Mouse (Mus musculus) forebrain, embryonic 11.5 days (tissue): ENCODE results near the gene Lrp10. TPM values are rescaled to one million over a fixed set of nuclear protein-coding genes. Genes with fewer than 3 reads are reported as not detected.
A peak's percentile ranks its signal among the peaks of the same experiment; 100 is the strongest.

ENCODE experiments used
- ATAC-seq: fragments of 200-750 bp; cut with Nextera tagmentation; replicated peaks from 2 replicates; pipeline ENCODE4 v1.8.0; 2017; ENCODE audit warnings: moderate TSS enrichment; ENCODE audit not compliant: low FRiP score
- DNase-seq: peaks from one replicate; pipeline ENCODE4 v3.0.0-alpha.2; 2017; ENCODE audit warnings: low spot score
- H3K27ac ChIP-seq: fragments of 300-500 bp; sonication (generic); 2 replicates; pipeline ENCODE4 v1.5.1; 2014; ENCODE audit warnings: low read depth, low read length
- H3K27me3 ChIP-seq: fragments of 300-500 bp; sonication (generic); 2 replicates; pipeline ENCODE4 v1.6.1; 2014; ENCODE audit warnings: mild to moderate bottlenecking, low read length, mixed read lengths; ENCODE audit not compliant: control insufficient read depth, insufficient read depth
- H3K36me3 ChIP-seq: fragments of 300-500 bp; sonication (generic); 2 replicates; pipeline ENCODE4 v1.6.1; 2014; ENCODE audit warnings: mild to moderate bottlenecking, low read length, moderate library complexity, mixed read lengths; ENCODE audit not compliant: control insufficient read depth, insufficient read depth
- H3K4me1 ChIP-seq: fragments of 300-500 bp; sonication (generic); replicated peaks from 2 replicates; pipeline ENCODE4 v1.6.1; 2014; ENCODE audit warnings: low read length, mixed read lengths; ENCODE audit not compliant: control insufficient read depth, insufficient read depth
- H3K4me2 ChIP-seq: fragments of 300-500 bp; sonication (generic); 2 replicates; pipeline ENCODE4 v1.6.1; 2014; ENCODE audit warnings: low read depth, mild to moderate bottlenecking, low read length, moderate library complexity, mixed read lengths; ENCODE audit not compliant: severe bottlenecking
- H3K4me3 ChIP-seq: fragments of 300-500 bp; sonication (generic); 2 replicates; pipeline ENCODE4 v1.5.1; 2014; ENCODE audit warnings: low read depth, low read length
- H3K9ac ChIP-seq: fragments of 300-500 bp; sonication (generic); 2 replicates; pipeline ENCODE4 v1.6.1; 2014; ENCODE audit warnings: low read length
- H3K9me3 ChIP-seq: fragments of 300-500 bp; sonication (generic); 2 replicates; pipeline ENCODE4 v1.6.1; 2016; ENCODE audit warnings: low read length, mixed read lengths; ENCODE audit not compliant: control insufficient read depth
- whole genome bisulfite sequencing: fragments of 180-500 bp; shearing (Covaris S2); extraction: QIAGEN DNeasy Blood & Tissue Kit; methylation state at CpG from one replicate; pipeline ENCODE4 v1.1.7; 2014; 5-methylcytosine and 5-hydroxymethylcytosine counted together
- polyA plus RNA-seq: library from polyadenylated mRNA; unstranded; fragments of >200 nt; fragmentation: Nextera tagmentation; extraction: Ambion mirVana; gene quantifications from 2 replicates; pipeline ENCODE4 v1.2.1, GENCODE M21; 2014

The Lrp10 gene
- polyA plus RNA-seq, 1 experiment from 2014 or later, result 28.8 TPM

DNA sequence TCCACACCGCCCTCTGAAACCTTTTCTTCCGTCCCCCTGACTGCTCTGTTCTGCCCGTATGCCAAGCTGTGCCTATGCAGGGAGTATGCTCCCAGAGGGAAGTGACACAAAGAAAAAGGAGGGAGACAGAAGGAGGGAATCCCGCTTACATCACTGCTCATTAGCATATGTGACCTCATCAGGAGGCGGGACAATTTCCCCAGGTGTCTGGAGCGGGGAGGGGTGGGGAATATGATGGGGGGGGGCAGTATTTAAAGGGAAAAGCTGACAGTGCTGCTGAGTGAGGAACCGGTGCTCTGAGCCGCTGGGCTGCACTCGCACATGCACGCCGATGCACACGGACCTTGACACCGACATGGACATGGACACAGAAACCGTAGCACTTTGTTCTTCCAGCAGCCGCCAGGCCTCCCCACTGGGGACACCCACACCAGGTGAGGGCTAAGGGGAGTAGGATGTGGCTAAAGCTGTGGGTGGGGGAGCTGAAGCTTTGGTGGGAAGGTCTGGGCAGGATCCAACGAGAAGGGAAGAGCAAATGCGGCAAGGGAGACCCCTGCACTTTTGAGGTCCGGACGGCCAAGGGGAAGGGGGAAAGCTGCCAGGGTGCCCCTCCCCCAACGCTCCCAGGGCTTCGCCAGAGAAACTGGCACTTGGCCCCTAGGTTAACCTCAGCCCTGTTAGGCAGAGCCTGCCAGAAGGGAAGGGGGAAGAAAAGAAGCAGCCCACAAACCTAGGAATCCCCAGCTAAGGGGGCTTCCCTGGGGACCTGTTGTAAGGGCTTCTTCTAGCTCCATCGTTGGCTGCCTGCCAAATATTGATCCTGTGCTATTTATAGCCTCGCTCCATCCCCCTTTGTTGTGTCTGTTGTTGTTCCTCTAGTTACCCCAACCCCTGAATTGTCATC is 12.3 kb downstream of the Lrp10 start, which contains the start of gene Rem2:
Rem2 (plus strand) TSS at position 160 of the 904 bp plus-strand sequence.
- under 1% methylated on average over 23 of the region's 23 CpGs for WGBS
- Histone ChIP-seq H3K27ac (0 out of 2 replicates have a peak within 1 kb of the TSS, but pooled peaks have one; percentile 15), H3K36me3 (no peaks in the 10 kb centered on the region), H3K9me3 (no peaks in the 10 kb centered on the region), H3K4me1 (peaks cover 13% of the 10 kb centered on the region; the same call in 1 of the 2 replicates), H3K4me2 (peak within 1 kb of the TSS; percentile 88), H3K4me3 (peak within 1 kb of the TSS; percentile 49), H3K9ac (peak within 1 kb of the TSS; percentile 77), H3K27me3 (peaks cover 15% of the 10 kb centered on the region)
- DNase-seq (peak; percentile 78), ATAC-seq (peak; percentile 88)

DNA sequence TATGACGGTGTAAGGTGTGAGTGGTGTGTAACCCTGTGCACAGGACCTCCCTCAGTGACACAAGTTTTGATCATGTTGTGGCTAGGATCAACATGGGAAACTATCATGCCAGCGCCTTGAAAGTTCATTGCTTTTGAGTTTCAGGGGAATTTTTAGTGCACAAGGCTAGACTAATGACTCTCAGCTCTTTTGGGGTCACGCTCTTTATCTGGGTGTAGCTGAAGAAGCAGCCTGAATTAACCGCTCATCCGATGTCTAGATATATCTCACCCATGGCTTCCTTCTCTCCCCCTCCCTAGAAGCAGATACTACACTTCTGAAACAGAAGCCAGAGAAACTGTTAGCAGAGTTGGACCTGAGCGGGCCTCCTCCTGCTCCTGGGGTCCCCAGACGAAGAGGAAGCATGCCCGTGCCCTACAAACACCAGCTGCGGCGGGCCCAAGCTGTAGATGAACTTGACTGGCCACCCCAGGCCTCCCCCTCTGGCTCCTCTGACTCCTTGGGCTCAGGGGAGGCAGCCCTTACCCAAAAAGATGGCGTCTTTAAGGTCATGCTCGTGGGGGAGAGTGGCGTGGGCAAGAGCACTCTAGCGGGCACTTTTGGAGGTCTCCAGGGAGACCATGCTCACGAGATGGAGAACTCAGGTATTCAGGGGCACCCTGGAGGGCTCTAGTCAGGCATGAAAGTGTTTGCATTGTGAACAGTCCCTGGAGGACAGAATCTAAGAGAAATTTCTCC is 13.4 kb downstream of the Lrp10 start:
- Histone ChIP-seq H3K4me3 (peak overlapping the region; percentile 49; the same call in 1 of the 2 replicates), H3K36me3 (no peaks in the 10 kb centered on the region), H3K9me3 (no peaks in the 10 kb centered on the region), H3K27ac (no peak overlapping the region), H3K4me2 (peak overlapping the region; percentile 88), H3K27me3 (peaks cover 15% of the 10 kb centered on the region), H3K9ac (peak overlapping the region; percentile 77; the same call in 1 of the 2 replicates), H3K4me1 (peaks cover 13% of the 10 kb centered on the region; the same call in 1 of the 2 replicates)
- 63% methylated on average over 15 of the region's 15 CpGs for WGBS
- ATAC-seq, result no peak
- DNase-seq, result no peak

DNA sequence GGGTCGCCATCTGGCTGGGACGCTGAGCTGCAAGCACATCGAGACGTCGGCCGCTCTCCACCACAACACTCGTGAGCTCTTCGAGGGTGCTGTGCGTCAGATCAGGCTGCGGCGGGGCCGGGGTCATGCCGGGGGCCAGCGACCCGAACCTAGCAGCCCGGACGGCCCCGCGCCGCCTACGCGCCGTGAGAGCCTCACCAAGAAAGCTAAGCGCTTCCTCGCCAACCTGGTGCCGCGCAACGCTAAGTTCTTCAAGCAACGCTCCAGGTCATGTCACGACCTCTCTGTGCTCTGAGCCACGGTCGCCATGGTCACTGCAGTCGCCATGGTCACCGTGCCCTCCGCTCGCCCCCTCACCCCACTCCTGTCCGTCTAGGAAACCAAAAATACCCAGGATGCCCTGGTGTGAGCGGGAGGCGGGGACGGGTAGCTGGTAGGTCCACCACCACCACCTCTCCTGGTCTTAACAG is 15.5 kb downstream of the Lrp10 start:
- DNase-seq (peak; percentile 71), ATAC-seq (0 out of 2 replicates have a peak, but pooled peaks have one; percentile 11)
- Histone ChIP-seq H3K9ac (peak overlapping the region; percentile 52), H3K27ac (no peak overlapping the region), H3K4me2 (peak overlapping the region; percentile 55), H3K4me1 (peaks cover 13% of the 10 kb centered on the region; the same call in 1 of the 2 replicates), H3K36me3 (no peaks in the 10 kb centered on the region), H3K4me3 (peak overlapping the region; percentile 33), H3K9me3 (no peaks in the 10 kb centered on the region), H3K27me3 (peaks cover 15% of the 10 kb centered on the region)
- under 1% methylated on average over 40 of the region's 40 CpGs for WGBS

DNA sequence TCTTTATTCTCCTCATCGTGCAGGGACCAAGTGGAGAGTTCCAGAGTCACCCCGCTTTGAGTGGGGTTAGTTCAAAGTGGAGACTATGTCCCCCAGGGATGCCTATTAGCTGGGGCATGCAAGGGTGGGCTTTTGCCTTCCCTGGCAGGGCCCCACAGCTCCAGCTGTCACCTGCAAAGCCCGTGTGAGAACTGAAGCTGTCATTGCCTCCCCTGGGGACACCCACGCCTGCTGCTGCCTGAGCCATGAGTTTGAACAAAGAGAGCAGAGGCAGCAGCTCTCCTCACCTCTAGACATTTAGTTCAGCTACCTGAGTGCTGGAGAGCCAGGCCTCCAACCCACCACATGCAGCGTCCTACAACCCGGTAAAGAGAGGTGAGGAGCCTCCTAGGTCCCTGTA is 16.7 kb downstream of the Lrp10 start:
- Histone ChIP-seq H3K27ac (no peak overlapping the region), H3K9me3 (no peaks in the 10 kb centered on the region), H3K4me3 (no peak overlapping the region), H3K36me3 (no peaks in the 10 kb centered on the region), H3K27me3 (peaks cover 15% of the 10 kb centered on the region), H3K4me2 (no peak overlapping the region), H3K9ac (no peak overlapping the region), H3K4me1 (peaks cover 13% of the 10 kb centered on the region; the same call in 1 of the 2 replicates)
- ATAC-seq (no peak), DNase-seq (no peak)
- 76% methylated on average over 6 of the region's 6 CpGs for WGBS

GRCm38 (mm10) chr14:54481402-54481801 is 17.5 kb downstream of the Lrp10 start:
- no peak overlapping the region for H3K4me2 ChIP-seq
- H3K4me3 ChIP-seq, result no peak overlapping the region
- H3K27ac ChIP-seq, result no peak overlapping the region
- peaks cover 11% of the 10 kb centered on the region; the same call in 1 of the 2 replicates for H3K4me1 ChIP-seq
- no peak for DNase-seq
- no peaks in the 10 kb centered on the region for H3K36me3 ChIP-seq
- no peak for ATAC-seq
- no peak overlapping the region for H3K9ac ChIP-seq
- no peaks in the 10 kb centered on the region for H3K9me3 ChIP-seq
- 84% methylated on average over 8 of the region's 8 CpGs for WGBS
- peaks cover 15% of the 10 kb centered on the region for H3K27me3 ChIP-seq

GRCm38 (mm10) chr14:54482498-54482897 is 18.6 kb downstream of the Lrp10 start:
- no peak overlapping the region for H3K4me2 ChIP-seq
- H3K4me3 ChIP-seq, result no peak overlapping the region
- WGBS, result 33% methylated on average over 9 of the region's 9 CpGs
- ATAC-seq (no peak), DNase-seq (peak; percentile 78)
- no peaks in the 10 kb centered on the region for H3K9me3 ChIP-seq
- H3K4me1 ChIP-seq, result peaks cover 7% of the 10 kb centered on the region; the same call in 1 of the 2 replicates
- H3K27ac ChIP-seq, result no peak overlapping the region
- no peak overlapping the region for H3K9ac ChIP-seq
- no peaks in the 10 kb centered on the region for H3K36me3 ChIP-seq
- peaks cover 12% of the 10 kb centered on the region for H3K27me3 ChIP-seq

GRCm38 (mm10) chr14:54485899-54486298 is 22.0 kb downstream of the Lrp10 start:
- no peaks in the 10 kb centered on the region for H3K9me3 ChIP-seq
- DNase-seq, result no peak
- no peak overlapping the region for H3K4me2 ChIP-seq
- H3K27ac ChIP-seq, result no peak overlapping the region
- H3K9ac ChIP-seq, result no peak overlapping the region
- no peak for ATAC-seq
- no peaks in the 10 kb centered on the region for H3K27me3 ChIP-seq
- no peaks in the 10 kb centered on the region for H3K4me1 ChIP-seq
- H3K4me3 ChIP-seq, result no peak overlapping the region
- H3K36me3 ChIP-seq, result no peaks in the 10 kb centered on the region
- 92% methylated on average over 7 of the region's 7 CpGs for WGBS

GRCm38 (mm10) chr14:54487732-54488131 is 23.8 kb downstream of the Lrp10 start:
- DNase-seq (no peak), ATAC-seq (no peak)
- H3K9me3 ChIP-seq, result no peaks in the 10 kb centered on the region
- H3K4me2 ChIP-seq, result no peak overlapping the region
- H3K27ac ChIP-seq, result no peak overlapping the region
- H3K4me1 ChIP-seq, result no peaks in the 10 kb centered on the region
- H3K9ac ChIP-seq, result no peak overlapping the region
- H3K4me3 ChIP-seq, result no peak overlapping the region
- no peaks in the 10 kb centered on the region for H3K36me3 ChIP-seq
- WGBS, result 84% methylated on average over 2 of the region's 2 CpGs
- H3K27me3 ChIP-seq, result no peaks in the 10 kb centered on the region
